Mouse (Mus musculus) large intestine, adult 2 months (tissue): ENCODE measurements around the gene Mad2l2. TPM values are rescaled to one million over a fixed set of nuclear protein-coding genes. Genes with fewer than 3 reads are reported as not detected.

Experiments used
- DNase-seq: peaks from one replicate; pipeline ENCODE4 v3.0.0-alpha.2; 2012; ENCODE audit warnings: low read depth, low spot score
- WGBS: fragments of 180-500 bp; shearing (Covaris S2); methylation state at CpG from one replicate; pipeline ENCODE4 v1.1.7; 2018; 5-methylcytosine and 5-hydroxymethylcytosine counted together
- polyA plus RNA-seq: library from polyadenylated mRNA; depleted of rRNA; stranded (reverse); fragments of >200 nt; gene quantifications from 2 replicates; pipeline ENCODE4 v1.2.3, GENCODE M21; 2012

Gene Mad2l2
- polyA plus RNA-seq, 1 experiment: 21.5 TPM

- no peak for DNase-seq
- WGBS: 63% methylated on average over 8 of the region's 8 CpGs
Observed at GRCm38 (mm10) chr4:148137503-148137902, 7.3 kb downstream of the Mad2l2 start.

- 1% methylated on average over 12 of the region's 12 CpGs for WGBS
- no peak for DNase-seq
Observed at GRCm38 (mm10) chr4:148139767-148140097, 9.5 kb downstream of the Mad2l2 start.

GRCm38 (mm10) chr4:148140098-148141011 is 10.2 kb downstream of the Mad2l2 start:
- DNase-seq: peak; percentile 92
- WGBS: under 1% methylated on average over 65 of the region's 65 CpGs

- no peak for DNase-seq
- WGBS: 89% methylated on average over 5 of the region's 5 CpGs
Observed at GRCm38 (mm10) chr4:148143721-148144120, 13.5 kb downstream of the Mad2l2 start.

GRCm38 (mm10) chr4:148147714-148148113 is 17.5 kb downstream of the Mad2l2 start:
- 79% methylated on average over 2 of the region's 2 CpGs for WGBS
- DNase-seq: no peak

- no peak for DNase-seq
- WGBS: 82% methylated on average over 12 of the region's 12 CpGs
Observed at GRCm38 (mm10) chr4:148149540-148149939, 19.4 kb downstream of the Mad2l2 start.

- 81% methylated on average over 7 of the region's 7 CpGs for WGBS
- DNase-seq: no peak
Observed at GRCm38 (mm10) chr4:148150242-148150641, 20.1 kb downstream of the Mad2l2 start.

- 10% methylated on average over 3 of the region's 3 CpGs for WGBS
- DNase-seq: no peak
Observed at GRCm38 (mm10) chr4:148150953-148151266, 20.7 kb downstream of the Mad2l2 start.

- peak; percentile 46 for DNase-seq
- WGBS: 1% methylated on average over 67 of the region's 67 CpGs
Observed at GRCm38 (mm10) chr4:148151267-148152168, 21.3 kb downstream of the Mad2l2 start, which contains the start of gene Fbxo6. Gene Fbxo6, minus strand, starts transcription at chr4:148152140.

- no peak for DNase-seq
- WGBS: 88% methylated on average over 5 of the region's 5 CpGs
Observed at GRCm38 (mm10) chr4:148152547-148152946, 22.4 kb downstream of the Mad2l2 start.

GRCm38 (mm10) chr4:148154006-148154405 is 23.8 kb downstream of the Mad2l2 start:
- 87% methylated on average over 4 of the region's 4 CpGs for WGBS
- DNase-seq: no peak

GRCm38 (mm10) chr4:148154982-148155381 is 24.8 kb downstream of the Mad2l2 start:
- no peak for DNase-seq
- 50% methylated on average over 3 of the region's 3 CpGs for WGBS

- 63% methylated on average over 27 of the region's 27 CpGs for WGBS
- DNase-seq: no peak
Observed at GRCm38 (mm10) chr4:148158436-148159348, 28.5 kb downstream of the Mad2l2 start.

GRCm38 (mm10) chr4:148159544-148160435 is 29.6 kb downstream of the Mad2l2 start:
- DNase-seq: peak; percentile 66
- under 1% methylated on average over 46 of the region's 55 CpGs for WGBS

- no peak for DNase-seq
- WGBS: 2% methylated on average over 43 of the region's 43 CpGs
Observed at GRCm38 (mm10) chr4:148160436-148161390, 30.5 kb downstream of the Mad2l2 start, which contains the start of the genes Fbxo44 and Fbxo2. Gene Fbxo44, minus strand, starts transcription at chr4:148160482. Gene Fbxo2, plus strand, starts transcription at chr4:148160621.

GRCm38 (mm10) chr4:148164002-148164439 is 33.8 kb downstream of the Mad2l2 start:
- WGBS: under 1% methylated on average over 29 of the region's 29 CpGs
- no peak for DNase-seq

GRCm38 (mm10) chr4:148164461-148164860 is 34.3 kb downstream of the Mad2l2 start:
- WGBS: 4% methylated on average over 16 of the region's 16 CpGs
- no peak for DNase-seq
